Mouse (Mus musculus) midbrain, postnatal 0 days (tissue): ENCODE results near the gene Ngef. TPM values are rescaled to one million over a fixed set of nuclear protein-coding genes. Genes with fewer than 3 reads are reported as not detected.

Source experiments
- ATAC-seq: fragments of 200-750 bp; cut with Nextera tagmentation; 2 replicates; pipeline ENCODE4 v1.8.0; 2017; ENCODE audit warnings: moderate number of reproducible peaks, mild to moderate bottlenecking, moderate TSS enrichment, moderate library complexity; ENCODE audit not compliant: low FRiP score
- DNase-seq: peaks from one replicate; pipeline ENCODE4 v3.0.0-alpha.2; 2015; ENCODE audit warnings: low spot score
- H3K27ac ChIP-seq: fragments of 300-500 bp; sonication (generic); 2 replicates; pipeline ENCODE4 v1.5.1; 2014; ENCODE audit warnings: low read depth, mild to moderate bottlenecking, low read length, mixed read lengths
- H3K27me3 ChIP-seq: fragments of 300-500 bp; sonication (generic); 2 replicates; pipeline ENCODE4 v1.6.1; 2014; ENCODE audit warnings: low read length, control low read depth, mixed read lengths; ENCODE audit not compliant: insufficient read depth
- H3K36me3 ChIP-seq: fragments of 300-500 bp; sonication (generic); 2 replicates; pipeline ENCODE4 v1.6.1; 2014; ENCODE audit warnings: low read length, control low read depth, mixed read lengths; ENCODE audit not compliant: insufficient read depth
- H3K4me1 ChIP-seq: fragments of 300-500 bp; sonication (generic); 2 replicates; pipeline ENCODE4 v1.6.1; 2014; ENCODE audit warnings: mild to moderate bottlenecking, control low read depth, antibody characterized with exemption, low read length, mixed read lengths; ENCODE audit not compliant: insufficient read depth
- H3K4me2 ChIP-seq: fragments of 300-500 bp; sonication (generic); 2 replicates; pipeline ENCODE4 v1.6.1; 2014; ENCODE audit warnings: low read depth, mild to moderate bottlenecking, low read length, mixed read lengths; ENCODE audit not compliant: poor library complexity, severe bottlenecking
- H3K4me3 ChIP-seq: fragments of 300-500 bp; sonication (generic); 2 replicates; pipeline ENCODE4 v1.5.1; 2014; ENCODE audit warnings: low read depth, mild to moderate bottlenecking, low read length, moderate library complexity
- H3K9ac ChIP-seq: fragments of 300-500 bp; sonication (generic); replicated peaks from 2 replicates; pipeline ENCODE4 v1.6.1; 2014; ENCODE audit warnings: mild to moderate bottlenecking, low read length, moderate library complexity, mixed read lengths; ENCODE audit not compliant: poor library complexity, severe bottlenecking
- H3K9me3 ChIP-seq: fragments of 300-500 bp; sonication (generic); 2 replicates; pipeline ENCODE4 v1.6.1; 2016; ENCODE audit warnings: low read length, control low read depth
- CTCF ChIP-seq: IDR thresholded peaks from 2 replicates; pipeline ENCODE4 v1.5.1; 2016; ENCODE audit warnings: antibody characterized with exemption, mild to moderate bottlenecking
- WGBS: fragments of 180-500 bp; shearing (Covaris S2); extraction: QIAGEN DNeasy Blood & Tissue Kit; methylation state at CpG from one replicate; pipeline ENCODE4 v1.1.7; 2014; 5-methylcytosine and 5-hydroxymethylcytosine counted together
- polyA plus RNA-seq: library from polyadenylated mRNA; unstranded; fragments of >200 nt; fragmentation: Nextera tagmentation; extraction: Ambion mirVana; gene quantifications from 2 replicates; pipeline ENCODE4 v1.2.1, GENCODE M21; 2015
- total RNA-seq: library from RNA; depleted of rRNA; stranded (reverse); fragments of >200 nt; gene quantifications from 2 replicates; pipeline ENCODE4 v1.2.3, GENCODE M21; 2014

The Ngef gene
- total and polyA plus RNA-seq, 2 experiments from 2014 or later: 45.7 to 55.4 TPM

GRCm38 (mm10) chr1:87562967-87563366 lies 10.7 kb downstream of the Ngef start:
- Histone ChIP-seq H3K27me3 (no peaks in the 10 kb centered on the region), H3K4me1 (no peaks in the 10 kb centered on the region), H3K27ac (no peak overlapping the region), H3K4me2 (no peak overlapping the region), H3K4me3 (no peak overlapping the region), H3K9me3 (no peaks in the 10 kb centered on the region), H3K36me3 (no peaks in the 10 kb centered on the region), H3K9ac (no peak overlapping the region)
- DNase-seq: peak; percentile 66
- 48% methylated on average over 3 of the region's 3 CpGs for WGBS
- TF ChIP-seq CTCF: no peak
- no peak for ATAC-seq

GRCm38 (mm10) chr1:87553586-87553985 lies 20.1 kb downstream of the Ngef start:
- DNase-seq (no peak), ATAC-seq (no peak)
- no peaks in the 10 kb centered on the region for H3K4me1 ChIP-seq
- no peaks in the 10 kb centered on the region for H3K36me3 ChIP-seq
- H3K9me3 ChIP-seq: no peaks in the 10 kb centered on the region
- 76% methylated on average over 1 of the region's 1 CpGs for WGBS
- no peak overlapping the region for H3K4me2 ChIP-seq
- TF ChIP-seq CTCF: no peak
- no peak overlapping the region for H3K9ac ChIP-seq
- H3K27ac ChIP-seq: no peak overlapping the region
- H3K27me3 ChIP-seq: no peaks in the 10 kb centered on the region
- H3K4me3 ChIP-seq: no peak overlapping the region

GRCm38 (mm10) chr1:87551008-87551407 lies 22.7 kb downstream of the Ngef start:
- DNase-seq (no peak), ATAC-seq (no peak)
- 94% methylated on average over 3 of the region's 3 CpGs for WGBS
- Histone ChIP-seq H3K27ac (no peak overlapping the region), H3K27me3 (no peaks in the 10 kb centered on the region), H3K9me3 (no peaks in the 10 kb centered on the region), H3K4me2 (no peak overlapping the region), H3K36me3 (no peaks in the 10 kb centered on the region), H3K4me3 (no peak overlapping the region), H3K9ac (no peak overlapping the region), H3K4me1 (no peaks in the 10 kb centered on the region)
- no peak for TF ChIP-seq CTCF

- H3K4me1 ChIP-seq: no peaks in the 10 kb centered on the region
- peak; percentile 58 for TF ChIP-seq CTCF
- WGBS: 39% methylated on average over 7 of the region's 7 CpGs
- no peaks in the 10 kb centered on the region for H3K9me3 ChIP-seq
- no peak overlapping the region for H3K4me3 ChIP-seq
- peak; percentile 35 for DNase-seq
- no peak for ATAC-seq
- H3K27ac ChIP-seq: no peak overlapping the region
- no peak overlapping the region for H3K4me2 ChIP-seq
- H3K9ac ChIP-seq: no peak overlapping the region
- no peaks in the 10 kb centered on the region for H3K27me3 ChIP-seq
- no peaks in the 10 kb centered on the region for H3K36me3 ChIP-seq
Measured at GRCm38 (mm10) chr1:87541614-87542013, 32.1 kb downstream of the Ngef start.

GRCm38 (mm10) chr1:87537008-87537407 lies 36.7 kb downstream of the Ngef start:
- WGBS: 89% methylated on average over 1 of the region's 1 CpGs
- DNase-seq: no peak
- no peak for ATAC-seq
- H3K4me1 ChIP-seq: no peaks in the 10 kb centered on the region
- no peaks in the 10 kb centered on the region for H3K36me3 ChIP-seq
- no peak overlapping the region for H3K4me3 ChIP-seq
- H3K4me2 ChIP-seq: no peak overlapping the region
- H3K9me3 ChIP-seq: no peaks in the 10 kb centered on the region
- H3K9ac ChIP-seq: no peak overlapping the region
- no peak for TF ChIP-seq CTCF
- H3K27ac ChIP-seq: no peak overlapping the region
- H3K27me3 ChIP-seq: no peaks in the 10 kb centered on the region

- H3K4me3 ChIP-seq: no peak overlapping the region
- H3K4me1 ChIP-seq: no peaks in the 10 kb centered on the region
- H3K36me3 ChIP-seq: no peaks in the 10 kb centered on the region
- H3K27ac ChIP-seq: no peak overlapping the region
- WGBS: 74% methylated on average over 3 of the region's 3 CpGs
- no peak for TF ChIP-seq CTCF
- H3K4me2 ChIP-seq: no peak overlapping the region
- H3K27me3 ChIP-seq: no peaks in the 10 kb centered on the region
- ATAC-seq (no peak), DNase-seq (no peak)
- no peaks in the 10 kb centered on the region for H3K9me3 ChIP-seq
- H3K9ac ChIP-seq: no peak overlapping the region
Measured at GRCm38 (mm10) chr1:87534118-87534517, 39.6 kb downstream of the Ngef start.
